Mouse (Mus musculus) midbrain, postnatal 0 days (tissue): ENCODE data around the gene Tomm40l. TPM values are rescaled to one million over a fixed set of nuclear protein-coding genes. Genes with fewer than 3 reads are reported as not detected.

Experiments used
- ATAC-seq: fragments of 200-750 bp; cut with Nextera tagmentation; 2 replicates; pipeline ENCODE4 v1.8.0; 2017; ENCODE audit warnings: moderate number of reproducible peaks, mild to moderate bottlenecking, moderate TSS enrichment, moderate library complexity; ENCODE audit not compliant: low FRiP score
- DNase-seq: peaks from one replicate; pipeline ENCODE4 v3.0.0-alpha.2; 2015; ENCODE audit warnings: low spot score
- H3K27ac ChIP-seq: fragments of 300-500 bp; sonication (generic); 2 replicates; pipeline ENCODE4 v1.5.1; 2014; ENCODE audit warnings: low read depth, mild to moderate bottlenecking, low read length, mixed read lengths
- H3K27me3 ChIP-seq: fragments of 300-500 bp; sonication (generic); 2 replicates; pipeline ENCODE4 v1.6.1; 2014; ENCODE audit warnings: low read length, control low read depth, mixed read lengths; ENCODE audit not compliant: insufficient read depth
- H3K36me3 ChIP-seq: fragments of 300-500 bp; sonication (generic); 2 replicates; pipeline ENCODE4 v1.6.1; 2014; ENCODE audit warnings: low read length, control low read depth, mixed read lengths; ENCODE audit not compliant: insufficient read depth
- H3K4me1 ChIP-seq: fragments of 300-500 bp; sonication (generic); 2 replicates; pipeline ENCODE4 v1.6.1; 2014; ENCODE audit warnings: mild to moderate bottlenecking, control low read depth, antibody characterized with exemption, low read length, mixed read lengths; ENCODE audit not compliant: insufficient read depth
- H3K4me2 ChIP-seq: fragments of 300-500 bp; sonication (generic); 2 replicates; pipeline ENCODE4 v1.6.1; 2014; ENCODE audit warnings: low read depth, mild to moderate bottlenecking, low read length, mixed read lengths; ENCODE audit not compliant: poor library complexity, severe bottlenecking
- H3K4me3 ChIP-seq: fragments of 300-500 bp; sonication (generic); 2 replicates; pipeline ENCODE4 v1.5.1; 2014; ENCODE audit warnings: low read depth, mild to moderate bottlenecking, low read length, moderate library complexity
- H3K9ac ChIP-seq: fragments of 300-500 bp; sonication (generic); replicated peaks from 2 replicates; pipeline ENCODE4 v1.6.1; 2014; ENCODE audit warnings: mild to moderate bottlenecking, low read length, moderate library complexity, mixed read lengths; ENCODE audit not compliant: poor library complexity, severe bottlenecking
- H3K9me3 ChIP-seq: fragments of 300-500 bp; sonication (generic); 2 replicates; pipeline ENCODE4 v1.6.1; 2016; ENCODE audit warnings: low read length, control low read depth
- CTCF ChIP-seq: IDR thresholded peaks from 2 replicates; pipeline ENCODE4 v1.5.1; 2016; ENCODE audit warnings: antibody characterized with exemption, mild to moderate bottlenecking
- WGBS: fragments of 180-500 bp; shearing (Covaris S2); extraction: QIAGEN DNeasy Blood & Tissue Kit; methylation state at CpG from one replicate; pipeline ENCODE4 v1.1.7; 2014; 5-methylcytosine and 5-hydroxymethylcytosine counted together
- polyA plus RNA-seq: library from polyadenylated mRNA; unstranded; fragments of >200 nt; fragmentation: Nextera tagmentation; extraction: Ambion mirVana; gene quantifications from 2 replicates; pipeline ENCODE4 v1.2.1, GENCODE M21; 2015
- total RNA-seq: library from RNA; depleted of rRNA; stranded (reverse); fragments of >200 nt; gene quantifications from 2 replicates; pipeline ENCODE4 v1.2.3, GENCODE M21; 2014

Gene Tomm40l
- total and polyA plus RNA-seq, 2 experiments from 2014 or later = 33.9 to 49.8 TPM

DNA sequence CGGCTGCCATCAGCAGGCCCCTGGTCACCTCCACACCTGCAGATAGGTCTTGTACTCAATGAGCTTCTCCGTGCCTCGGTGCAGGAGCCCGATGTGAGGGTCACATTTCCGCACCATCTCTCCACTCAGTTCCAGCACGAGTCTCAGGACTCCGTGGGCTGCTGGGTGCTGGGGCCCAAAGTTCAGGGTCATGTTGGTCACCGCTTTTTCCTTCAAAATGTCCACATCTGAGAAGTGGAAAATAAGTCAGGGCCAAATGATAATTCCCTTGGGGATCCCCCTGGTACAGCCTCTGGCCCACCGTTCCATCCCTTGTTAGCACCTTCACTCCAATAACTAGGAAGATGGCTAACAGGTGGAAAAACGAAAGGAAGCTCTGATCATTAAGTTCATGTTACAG, 18.6 kb upstream of the Tomm40l start:
- Histone ChIP-seq H3K4me3 (no peak overlapping the region), H3K9ac (no peak overlapping the region), H3K9me3 (no peaks in the 10 kb centered on the region), H3K36me3 (peaks cover 49% of the 10 kb centered on the region), H3K4me2 (no peak overlapping the region), H3K4me1 (no peaks in the 10 kb centered on the region), H3K27ac (no peak overlapping the region), H3K27me3 (no peaks in the 10 kb centered on the region)
- 95% methylated on average over 10 of the region's 10 CpGs for WGBS
- no peak for TF ChIP-seq CTCF
- no peak for DNase-seq
- no peak for ATAC-seq

DNA sequence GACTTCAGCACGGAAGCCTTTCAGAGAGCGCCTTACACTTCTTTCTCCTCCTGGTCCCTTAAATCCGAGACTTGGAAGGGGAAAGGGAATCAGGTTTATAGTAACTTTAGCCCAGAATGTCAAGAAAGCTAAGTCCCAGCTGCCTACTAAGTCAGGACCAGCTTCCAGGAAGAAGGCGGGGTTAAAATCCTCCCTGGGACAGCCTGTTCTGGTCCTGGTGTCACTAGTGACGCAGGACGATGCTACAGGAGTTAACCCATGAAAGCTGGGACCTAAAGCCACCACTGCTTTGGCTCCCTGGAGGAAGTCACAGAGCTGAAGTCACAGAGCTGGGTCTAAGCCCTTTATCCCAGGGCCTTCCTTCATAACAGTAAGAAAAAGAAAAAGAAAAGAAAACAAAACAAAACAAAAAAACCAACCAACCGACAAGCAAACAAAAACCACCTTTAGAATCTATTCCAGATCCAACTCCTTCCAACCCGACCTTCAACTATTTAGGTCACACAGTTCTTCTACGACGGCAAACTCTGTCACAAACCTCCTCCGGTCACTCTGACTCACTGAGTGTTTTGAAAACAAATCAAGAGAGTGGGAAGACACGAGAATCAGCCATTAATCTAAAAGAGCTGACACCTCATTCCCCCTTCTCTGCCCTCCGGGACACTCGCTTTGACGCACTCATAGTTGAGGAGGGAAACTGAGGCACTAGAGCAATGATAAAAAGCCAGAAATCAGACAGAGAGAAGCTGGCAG, 17.9 kb upstream of the Tomm40l start:
- peaks cover 55% of the 10 kb centered on the region for H3K36me3 ChIP-seq
- no peak for TF ChIP-seq CTCF
- no peak overlapping the region for H3K27ac ChIP-seq
- no peak overlapping the region for H3K4me2 ChIP-seq
- H3K4me3 ChIP-seq = no peak overlapping the region
- no peak overlapping the region for H3K9ac ChIP-seq
- H3K4me1 ChIP-seq = no peaks in the 10 kb centered on the region
- DNase-seq (no peak), ATAC-seq (no peak)
- WGBS = 86% methylated on average over 15 of the region's 15 CpGs
- H3K9me3 ChIP-seq = no peaks in the 10 kb centered on the region
- no peaks in the 10 kb centered on the region for H3K27me3 ChIP-seq

DNA sequence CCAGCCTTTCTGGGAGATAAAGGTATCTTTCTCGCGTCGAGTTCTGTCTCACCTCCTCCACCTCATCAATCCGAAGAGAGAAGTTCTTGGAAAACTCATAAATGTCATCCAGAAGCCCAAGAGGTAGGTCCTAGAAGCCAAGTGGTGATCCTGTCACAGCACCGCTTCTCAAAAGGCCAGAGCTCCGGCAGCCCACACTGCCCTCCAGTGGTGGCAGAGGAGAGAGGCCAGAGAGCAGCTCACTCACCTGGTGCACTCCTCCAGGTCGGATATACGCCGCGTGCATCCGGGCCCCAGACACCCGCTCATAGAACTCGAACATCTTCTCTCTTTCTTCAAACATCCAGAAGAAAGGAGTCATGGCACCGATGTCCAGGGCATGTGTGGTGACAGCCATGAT, 16.1 kb upstream of the Tomm40l start:
- Histone ChIP-seq H3K9ac (no peak overlapping the region), H3K27me3 (no peaks in the 10 kb centered on the region), H3K4me1 (no peaks in the 10 kb centered on the region), H3K4me2 (no peak overlapping the region), H3K27ac (no peak overlapping the region), H3K36me3 (peaks cover 69% of the 10 kb centered on the region), H3K9me3 (no peaks in the 10 kb centered on the region), H3K4me3 (no peak overlapping the region)
- ATAC-seq (no peak), DNase-seq (peak; percentile 57)
- TF ChIP-seq CTCF = peak; percentile 79
- WGBS = 67% methylated on average over 14 of the region's 14 CpGs

DNA sequence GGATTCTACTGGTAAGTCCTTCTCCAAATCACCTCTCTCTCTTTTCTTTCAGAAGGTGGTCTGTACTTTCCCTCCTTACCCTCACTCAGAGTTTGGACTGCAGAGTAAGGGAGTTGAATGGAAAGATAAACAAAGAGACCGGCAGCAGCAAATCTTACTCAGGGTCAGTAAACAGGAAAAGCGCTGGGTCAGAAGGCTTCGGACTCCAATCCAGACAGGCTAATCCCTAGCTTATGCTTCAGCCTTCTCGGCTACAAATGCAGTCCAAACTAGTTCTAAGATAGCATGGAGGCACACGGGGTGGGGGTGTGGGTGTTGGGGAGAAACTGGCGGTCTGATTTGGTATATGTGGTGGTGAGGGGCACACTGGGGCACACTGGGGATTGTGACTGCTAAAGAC, 15.1 kb upstream of the Tomm40l start:
- H3K4me1 ChIP-seq = no peaks in the 10 kb centered on the region
- TF ChIP-seq CTCF = no peak
- H3K36me3 ChIP-seq = peaks cover 68% of the 10 kb centered on the region
- no peak overlapping the region for H3K4me3 ChIP-seq
- H3K9ac ChIP-seq = no peak overlapping the region
- no peak for ATAC-seq
- WGBS = 84% methylated on average over 6 of the region's 6 CpGs
- H3K27ac ChIP-seq = no peak overlapping the region
- DNase-seq = no peak
- no peaks in the 10 kb centered on the region for H3K9me3 ChIP-seq
- H3K27me3 ChIP-seq = no peaks in the 10 kb centered on the region
- no peak overlapping the region for H3K4me2 ChIP-seq

DNA sequence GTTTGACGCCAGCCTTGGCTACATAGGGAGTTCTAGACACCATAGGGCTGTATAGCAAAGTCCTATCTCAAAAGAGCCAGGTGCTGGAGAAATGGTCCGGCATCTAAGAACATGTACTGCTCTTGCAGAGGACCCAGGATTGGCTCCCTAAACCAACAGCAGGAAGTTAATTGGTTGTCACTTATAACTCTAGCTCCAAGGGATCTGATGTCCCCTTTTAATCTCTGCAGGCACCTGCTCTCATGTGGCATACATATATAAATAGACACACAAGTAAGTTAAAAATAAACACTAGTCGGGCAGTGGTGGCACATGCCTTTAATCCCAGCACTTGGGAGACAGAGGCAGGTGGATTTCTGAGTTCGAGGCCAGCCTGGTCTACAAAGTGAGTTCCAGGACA, 13.5 kb upstream of the Tomm40l start:
- Histone ChIP-seq H3K4me2 (no peak overlapping the region), H3K4me3 (no peak overlapping the region), H3K9me3 (no peaks in the 10 kb centered on the region), H3K36me3 (peaks cover 62% of the 10 kb centered on the region), H3K4me1 (no peaks in the 10 kb centered on the region), H3K27ac (no peak overlapping the region), H3K9ac (no peak overlapping the region), H3K27me3 (no peaks in the 10 kb centered on the region)
- TF ChIP-seq CTCF = no peak
- ATAC-seq = no peak
- WGBS = 89% methylated on average over 4 of the region's 4 CpGs
- no peak for DNase-seq

DNA sequence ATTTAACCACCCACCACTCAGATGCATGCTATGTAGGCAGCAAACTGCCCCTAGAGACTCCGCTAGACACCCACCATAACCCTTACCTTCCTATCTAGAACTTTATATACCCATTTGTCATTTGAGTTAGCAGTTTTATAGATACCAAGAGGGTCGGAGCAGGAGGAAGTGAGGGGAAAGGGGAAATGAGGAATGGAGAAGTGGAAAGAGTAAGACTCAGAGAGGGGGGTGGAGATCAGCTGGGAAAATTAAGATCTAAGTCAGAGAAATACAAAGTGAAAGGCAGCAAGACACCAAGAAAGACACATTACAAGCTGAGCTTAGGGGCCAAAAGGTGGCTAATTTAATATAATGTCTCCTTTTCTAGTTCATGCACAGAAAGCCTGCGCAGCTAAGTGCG, 12.2 kb upstream of the Tomm40l start:
- ATAC-seq (no peak), DNase-seq (no peak)
- no peak overlapping the region for H3K27ac ChIP-seq
- no peak overlapping the region for H3K4me3 ChIP-seq
- no peak overlapping the region for H3K4me2 ChIP-seq
- WGBS = 91% methylated on average over 4 of the region's 4 CpGs
- no peaks in the 10 kb centered on the region for H3K4me1 ChIP-seq
- no peaks in the 10 kb centered on the region for H3K27me3 ChIP-seq
- H3K36me3 ChIP-seq = peaks cover 53% of the 10 kb centered on the region
- H3K9ac ChIP-seq = no peak overlapping the region
- no peaks in the 10 kb centered on the region for H3K9me3 ChIP-seq
- TF ChIP-seq CTCF = no peak
